In genomic region chr11:61193392-61193791, GRCm38 (mm10) we compare ENCODE assay signal across 8 mouse cellular contexts. TPM values are rescaled to one million over a fixed set of nuclear protein-coding genes. Genes with fewer than 3 reads are reported as not detected.
DNase-seq lines count a peak whose midpoint lies in the region; ATAC-seq lines count a peak whose summit lies in the region.

No protein-coding gene starts in this region.

- DNase-seq in forebrain, embryonic 10.5 days (ENCODE audit: extremely low spot score, low spot score) = peak; percentile 68
- DNase-seq in c-Kit-positive CD71-positive TER-119-negative erythroid progenitor cells, embryonic 14.5 days (ENCODE audit: low read depth) = peak; percentile 51
- DNase-seq in layer of hippocampus, postnatal 36 days = peak; percentile 74 to 77
- peak; percentile 76 for DNase-seq in mesoderm, embryonic 11.5 days (ENCODE audit: low read depth, low spot score)
- DNase-seq in spleen, adult 18-20 months = peak; percentile 35 to 71

- no peak overlapping the region for H3K4me2 ChIP-seq in forebrain, embryonic 16.5 days (ENCODE audit: low read length)
- no peak overlapping the region for H3K4me2 ChIP-seq in hindbrain, embryonic 16.5 days (ENCODE audit: low read length)

- H3K27ac ChIP-seq in forebrain, embryonic 10.5 days = no peak overlapping the region
- no peak overlapping the region for H3K27ac ChIP-seq in forebrain, embryonic 16.5 days (ENCODE audit: low read length)
- no peak overlapping the region for H3K27ac ChIP-seq in hindbrain, embryonic 16.5 days (ENCODE audit: low read depth, low read length)

- peaks cover 9% of the 10 kb centered on the region; the same call in 1 of the 2 replicates for H3K27me3 ChIP-seq in forebrain, embryonic 10.5 days (ENCODE audit: poor library complexity, severe bottlenecking)
- H3K27me3 ChIP-seq in forebrain, embryonic 16.5 days (replicated peaks; ENCODE audit: control insufficient read depth, insufficient read depth, low read length) = no peaks in the 10 kb centered on the region; the same call in 1 of the 2 replicates
- H3K27me3 ChIP-seq in hindbrain, embryonic 16.5 days (replicated peaks; ENCODE audit: control insufficient read depth, insufficient read depth, low read length) = no peaks in the 10 kb centered on the region

- no peak overlapping the region for H3K4me3 ChIP-seq in forebrain, embryonic 10.5 days
- no peak overlapping the region for H3K4me3 ChIP-seq in forebrain, embryonic 16.5 days (replicated peaks; ENCODE audit: low read length)
- no peak overlapping the region for H3K4me3 ChIP-seq in hindbrain, embryonic 16.5 days (ENCODE audit: low read length)

- ATAC-seq in forebrain, embryonic 16.5 days = no peak; the same call in 1 of the 2 replicates
- ATAC-seq in frontal cortex, adult (ENCODE audit: low TSS enrichment) = peak; percentile 89
- peak; percentile 72; the same call in 1 of the 2 replicates for ATAC-seq in hindbrain, embryonic 16.5 days

- 18% methylated on average over 9 of the region's 9 CpGs for WGBS in forebrain, embryonic 10.5 days
- 6% methylated on average over 9 of the region's 9 CpGs for WGBS in forebrain, embryonic 16.5 days
- WGBS in hindbrain, embryonic 16.5 days = 8% methylated on average over 9 of the region's 9 CpGs

- H3K9me3 ChIP-seq in forebrain, embryonic 10.5 days = no peaks in the 10 kb centered on the region
- H3K9me3 ChIP-seq in forebrain, embryonic 16.5 days (ENCODE audit: control insufficient read depth, low read length) = no peaks in the 10 kb centered on the region
- no peaks in the 10 kb centered on the region for H3K9me3 ChIP-seq in hindbrain, embryonic 16.5 days (ENCODE audit: control insufficient read depth, low read length)

- no peaks in the 10 kb centered on the region for H3K4me1 ChIP-seq in forebrain, embryonic 10.5 days
- H3K4me1 ChIP-seq in forebrain, embryonic 16.5 days (replicated peaks; ENCODE audit: control insufficient read depth, insufficient read depth, low read length) = no peaks in the 10 kb centered on the region
- H3K4me1 ChIP-seq in hindbrain, embryonic 16.5 days (ENCODE audit: control insufficient read depth, insufficient read depth, low read depth, low read length) = no peaks in the 10 kb centered on the region

- H3K36me3 ChIP-seq in forebrain, embryonic 10.5 days (replicated peaks) = no peaks in the 10 kb centered on the region
- no peaks in the 10 kb centered on the region for H3K36me3 ChIP-seq in forebrain, embryonic 16.5 days (ENCODE audit: control insufficient read depth, insufficient read depth)
- H3K36me3 ChIP-seq in hindbrain, embryonic 16.5 days (ENCODE audit: control insufficient read depth, insufficient read depth, low read length) = no peaks in the 10 kb centered on the region

- H3K9ac ChIP-seq in forebrain, embryonic 16.5 days (replicated peaks; ENCODE audit: low read depth, low read length) = no peak overlapping the region
- no peak overlapping the region for H3K9ac ChIP-seq in hindbrain, embryonic 16.5 days (ENCODE audit: low read depth, low read length)

RNA-seq across cellular contexts. Expression of gene Aldh3a1, which starts 13.9 kb away (rescaled TPM):
- not detected in 2 replicates for polyA plus RNA-seq in forebrain, embryonic 10.5 days (2016; fragmentation: Nextera tagmentation; extraction: Ambion mirVana)
- 0.14 and 0.15 TPM in 2 replicates for polyA plus RNA-seq in forebrain, embryonic 16.5 days (2015; fragmentation: Nextera tagmentation; extraction: Ambion mirVana)
- polyA plus RNA-seq in hindbrain, embryonic 16.5 days (2015; fragmentation: Nextera tagmentation; extraction: Ambion mirVana) = 0.40 and 0.41 TPM in 2 replicates
- 1 to 10 TPM in 1 of 2 experiments, under 1 TPM in 1; 0.86 to 1.2 TPM for total RNA-seq in layer of hippocampus, postnatal 36 days (2021)

RNA-seq across cellular contexts. Expression of gene Usp22, which starts 18.5 kb away (rescaled TPM):
- polyA plus RNA-seq in forebrain, embryonic 10.5 days (2016; fragmentation: Nextera tagmentation; extraction: Ambion mirVana) = 177 and 178 TPM in 2 replicates
- polyA plus RNA-seq in forebrain, embryonic 16.5 days (2015; fragmentation: Nextera tagmentation; extraction: Ambion mirVana) = 479 and 501 TPM in 2 replicates
- 341 and 401 TPM in 2 replicates for polyA plus RNA-seq in hindbrain, embryonic 16.5 days (2015; fragmentation: Nextera tagmentation; extraction: Ambion mirVana)
- 100 to 1,000 TPM; 211 to 228 TPM for total RNA-seq in layer of hippocampus, postnatal 36 days (2021)
